Mouse (Mus musculus): Measurements from ENCODE around the gene Rab3il1. TPM values are rescaled to one million over a fixed set of nuclear protein-coding genes. Genes with fewer than 3 reads are reported as not detected.

The Rab3il1 gene
- polyA plus RNA-seq, 1 experiment = 4.1 TPM

GRCm38 (mm10) chr19:10029746-10030145, 28.3 kb downstream of the Rab3il1 start:
- Histone ChIP-seq H3K36me3 (ENCODE audit: control insufficient read depth, insufficient read depth, low read length, poor library complexity, severe bottlenecking) (no peaks in the 10 kb centered on the region), H3K9me3 (replicated peaks; ENCODE audit: control insufficient read depth, insufficient read depth, low read length, poor library complexity, severe bottlenecking) (no peaks in the 10 kb centered on the region), H3K9ac (ENCODE audit: low read depth, poor library complexity, severe bottlenecking) (no peak overlapping the region), H3K27me3 (ENCODE audit: control insufficient read depth, insufficient read depth, low read length, poor library complexity, severe bottlenecking) (no peaks in the 10 kb centered on the region), H3K4me1 (ENCODE audit: control insufficient read depth, insufficient read depth, low read length) (no peaks in the 10 kb centered on the region), H3K27ac (ENCODE audit: insufficient read depth, low read length) (no peak overlapping the region), H3K4me3 (ENCODE audit: low read depth, low read length) (no peak overlapping the region)
- TF ChIP-seq POLR2A (IDR thresholded peaks at IDR 0.05; ENCODE audit: insufficient read depth, low read length) (no peak), EP300 (IDR thresholded peaks at IDR 0.05; ENCODE audit: insufficient read depth, low read depth, low read length) (no peak), CTCF (IDR thresholded peaks at IDR 0.05; ENCODE audit: low read depth, low read length) (no peak)

GRCm38 (mm10) chr19:10033211-10033973, 31.9 kb downstream of the Rab3il1 start:
- Histone ChIP-seq H3K36me3 (ENCODE audit: control insufficient read depth, insufficient read depth, low read length, poor library complexity, severe bottlenecking) (no peaks in the 10 kb centered on the region), H3K4me3 (ENCODE audit: low read depth, low read length) (no peak overlapping the region), H3K9me3 (replicated peaks; ENCODE audit: control insufficient read depth, insufficient read depth, low read length, poor library complexity, severe bottlenecking) (no peaks in the 10 kb centered on the region), H3K27ac (ENCODE audit: insufficient read depth, low read length) (no peak overlapping the region), H3K27me3 (ENCODE audit: control insufficient read depth, insufficient read depth, low read length, poor library complexity, severe bottlenecking) (no peaks in the 10 kb centered on the region), H3K9ac (ENCODE audit: low read depth, poor library complexity, severe bottlenecking) (no peak overlapping the region), H3K4me1 (ENCODE audit: control insufficient read depth, insufficient read depth, low read length) (no peaks in the 10 kb centered on the region)
- TF ChIP-seq EP300 (IDR thresholded peaks at IDR 0.05; ENCODE audit: insufficient read depth, low read depth, low read length) (no peak), CTCF (IDR thresholded peaks at IDR 0.05; ENCODE audit: low read depth, low read length) (peak; percentile 89)

- no peaks in the 10 kb centered on the region for H3K9me3 ChIP-seq (replicated peaks; ENCODE audit: control insufficient read depth, insufficient read depth, low read length, poor library complexity, severe bottlenecking)
- H3K27me3 ChIP-seq (ENCODE audit: control insufficient read depth, insufficient read depth, low read length, poor library complexity, severe bottlenecking) = no peaks in the 10 kb centered on the region
- H3K36me3 ChIP-seq (ENCODE audit: control insufficient read depth, insufficient read depth, low read length, poor library complexity, severe bottlenecking) = no peaks in the 10 kb centered on the region
- H3K27ac ChIP-seq (ENCODE audit: insufficient read depth, low read length) = no peak overlapping the region
- H3K4me3 ChIP-seq (ENCODE audit: low read depth, low read length) = no peak overlapping the region
- no peak overlapping the region for H3K9ac ChIP-seq (ENCODE audit: low read depth, poor library complexity, severe bottlenecking)
- no peaks in the 10 kb centered on the region for H3K4me1 ChIP-seq (ENCODE audit: control insufficient read depth, insufficient read depth, low read length)
- TF ChIP-seq EP300 (IDR thresholded peaks at IDR 0.05; ENCODE audit: insufficient read depth, low read depth, low read length) = no peak
- TF ChIP-seq POLR2A (IDR thresholded peaks at IDR 0.05; ENCODE audit: insufficient read depth, low read length) = no peak
- no peak for TF ChIP-seq CTCF (IDR thresholded peaks at IDR 0.05; ENCODE audit: low read depth, low read length)
These were observed 32.9 kb downstream of the Rab3il1 start for GRCm38 (mm10) chr19:10034356-10034755.

- H3K36me3 ChIP-seq (ENCODE audit: control insufficient read depth, insufficient read depth, low read length, poor library complexity, severe bottlenecking) = no peaks in the 10 kb centered on the region
- no peaks in the 10 kb centered on the region for H3K9me3 ChIP-seq (replicated peaks; ENCODE audit: control insufficient read depth, insufficient read depth, low read length, poor library complexity, severe bottlenecking)
- H3K27me3 ChIP-seq (ENCODE audit: control insufficient read depth, insufficient read depth, low read length, poor library complexity, severe bottlenecking) = 0 out of 2 replicates have a peak, but pooled peaks cover 2% of the 10 kb centered on the region
- TF ChIP-seq CTCF (IDR thresholded peaks at IDR 0.05; ENCODE audit: low read depth, low read length) = peak; percentile 90
- no peak for TF ChIP-seq POLR2A (IDR thresholded peaks at IDR 0.05; ENCODE audit: insufficient read depth, low read length)
- no peak for TF ChIP-seq EP300 (IDR thresholded peaks at IDR 0.05; ENCODE audit: insufficient read depth, low read depth, low read length)
- no peak overlapping the region for H3K27ac ChIP-seq (ENCODE audit: insufficient read depth, low read length)
- H3K4me3 ChIP-seq (ENCODE audit: low read depth, low read length) = no peak overlapping the region
- H3K4me1 ChIP-seq (ENCODE audit: control insufficient read depth, insufficient read depth, low read length) = no peaks in the 10 kb centered on the region
- no peak overlapping the region for H3K9ac ChIP-seq (ENCODE audit: low read depth, poor library complexity, severe bottlenecking)
These were observed 33.4 kb downstream of the Rab3il1 start for GRCm38 (mm10) chr19:10034785-10035447.

GRCm38 (mm10) chr19:10037534-10037933, 36.1 kb downstream of the Rab3il1 start:
- Histone ChIP-seq H3K9ac (ENCODE audit: low read depth, poor library complexity, severe bottlenecking) (no peak overlapping the region), H3K27me3 (ENCODE audit: control insufficient read depth, insufficient read depth, low read length, poor library complexity, severe bottlenecking) (0 out of 2 replicates have a peak, but pooled peaks cover 5% of the 10 kb centered on the region), H3K9me3 (replicated peaks; ENCODE audit: control insufficient read depth, insufficient read depth, low read length, poor library complexity, severe bottlenecking) (no peaks in the 10 kb centered on the region), H3K36me3 (ENCODE audit: control insufficient read depth, insufficient read depth, low read length, poor library complexity, severe bottlenecking) (no peaks in the 10 kb centered on the region), H3K27ac (ENCODE audit: insufficient read depth, low read length) (no peak overlapping the region), H3K4me1 (ENCODE audit: control insufficient read depth, insufficient read depth, low read length) (no peaks in the 10 kb centered on the region), H3K4me3 (ENCODE audit: low read depth, low read length) (no peak overlapping the region)
- TF ChIP-seq EP300 (IDR thresholded peaks at IDR 0.05; ENCODE audit: insufficient read depth, low read depth, low read length) (no peak), CTCF (IDR thresholded peaks at IDR 0.05; ENCODE audit: low read depth, low read length) (no peak), POLR2A (IDR thresholded peaks at IDR 0.05; ENCODE audit: insufficient read depth, low read length) (no peak)

- Histone ChIP-seq H3K4me1 (ENCODE audit: control insufficient read depth, insufficient read depth, low read length) (no peaks in the 10 kb centered on the region), H3K9me3 (replicated peaks; ENCODE audit: control insufficient read depth, insufficient read depth, low read length, poor library complexity, severe bottlenecking) (no peaks in the 10 kb centered on the region), H3K9ac (ENCODE audit: low read depth, poor library complexity, severe bottlenecking) (no peak overlapping the region), H3K4me3 (ENCODE audit: low read depth, low read length) (no peak overlapping the region), H3K27me3 (ENCODE audit: control insufficient read depth, insufficient read depth, low read length, poor library complexity, severe bottlenecking) (0 out of 2 replicates have a peak, but pooled peaks cover 5% of the 10 kb centered on the region), H3K27ac (ENCODE audit: insufficient read depth, low read length) (no peak overlapping the region), H3K36me3 (ENCODE audit: control insufficient read depth, insufficient read depth, low read length, poor library complexity, severe bottlenecking) (no peaks in the 10 kb centered on the region)
- no peak for TF ChIP-seq POLR2A (IDR thresholded peaks at IDR 0.05; ENCODE audit: insufficient read depth, low read length)
- no peak for TF ChIP-seq CTCF (IDR thresholded peaks at IDR 0.05; ENCODE audit: low read depth, low read length)
- no peak for TF ChIP-seq EP300 (IDR thresholded peaks at IDR 0.05; ENCODE audit: insufficient read depth, low read depth, low read length)
These were observed 36.9 kb downstream of the Rab3il1 start for GRCm38 (mm10) chr19:10038364-10038763.

All from ES-Bruce4 (cell line).